Mouse (Mus musculus) heart, embryonic 15.5 days (tissue): ENCODE measurements at regions not wholly inside any gene's neighbourhood (a gene's known extent, or its start where the extent isn't known, plus 50 kb on each side); places are given as distances from the start of the nearest gene placed in this dataset.
"Not testable (repeated sequence)": the region's sequence is repeated elsewhere in the genome, so short reads cannot be mapped to it uniquely, and the experiment has no call there.

Experiments used
- ATAC-seq: fragments of 200-750 bp; cut with Nextera tagmentation; replicated peaks from 2 replicates; pipeline ENCODE4 v1.8.0; 2017; ENCODE audit warnings: low read depth, moderate TSS enrichment; ENCODE audit not compliant: insufficient number of reproducible peaks, insufficient read depth, low FRiP score
- H3K27ac ChIP-seq: fragments of 300-500 bp; sonication (generic); 2 replicates; pipeline ENCODE4 v1.5.1; 2015; ENCODE audit warnings: mild to moderate bottlenecking, inconsistent platforms
- H3K27me3 ChIP-seq: fragments of 300-500 bp; sonication (generic); 2 replicates; pipeline ENCODE4 v1.6.1; 2015; ENCODE audit warnings: inconsistent platforms
- H3K36me3 ChIP-seq: fragments of 300-500 bp; sonication (generic); 2 replicates; pipeline ENCODE4 v1.6.1; 2015; ENCODE audit warnings: mild to moderate bottlenecking, inconsistent platforms
- H3K4me1 ChIP-seq: fragments of 300-500 bp; sonication (generic); replicated peaks from 2 replicates; pipeline ENCODE4 v1.6.1; 2015; ENCODE audit warnings: inconsistent platforms
- H3K4me2 ChIP-seq: fragments of 300-500 bp; sonication (generic); 2 replicates; pipeline ENCODE4 v1.6.1; 2015; ENCODE audit warnings: inconsistent platforms, mild to moderate bottlenecking, moderate library complexity
- H3K4me3 ChIP-seq: fragments of 300-500 bp; sonication (generic); 2 replicates; pipeline ENCODE4 v1.5.1; 2015; ENCODE audit warnings: mild to moderate bottlenecking, inconsistent platforms
- H3K9ac ChIP-seq: fragments of 300-500 bp; sonication (generic); 2 replicates; pipeline ENCODE4 v1.6.1; 2015; ENCODE audit warnings: mild to moderate bottlenecking, inconsistent platforms
- H3K9me3 ChIP-seq: fragments of 300-500 bp; sonication (generic); replicated peaks from 2 replicates; pipeline ENCODE4 v1.6.1; 2016; ENCODE audit warnings: inconsistent platforms
- WGBS: fragments of 180-500 bp; shearing (Covaris S2); methylation state at CpG from one replicate; pipeline ENCODE4 v1.1.7; 2015; ENCODE audit warnings: mixed read lengths; 5-methylcytosine and 5-hydroxymethylcytosine counted together

DNA sequence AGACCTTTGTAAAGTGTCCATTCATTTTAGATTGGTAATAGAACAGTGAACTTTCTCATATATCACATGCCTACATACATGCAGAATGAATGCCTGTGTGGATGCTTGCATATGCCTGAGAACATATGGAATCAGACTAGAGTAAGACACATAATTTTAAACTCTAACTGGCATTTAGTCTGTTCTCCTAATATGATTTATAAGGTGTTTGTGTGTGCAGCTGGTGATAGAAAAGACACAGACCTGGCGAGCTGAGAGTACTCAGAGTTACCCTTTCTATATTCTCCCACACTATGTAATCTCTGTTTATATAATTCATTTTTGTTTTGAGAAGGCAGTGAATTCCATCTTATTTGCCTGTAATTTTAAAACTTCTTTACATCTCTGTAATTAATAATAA is 517.4 kb upstream of the Fam241a start:
- Histone ChIP-seq H3K9ac (no peak overlapping the region), H3K4me3 (no peak overlapping the region), H3K27me3 (no peaks in the 10 kb centered on the region), H3K27ac (no peak overlapping the region), H3K4me1 (no peaks in the 10 kb centered on the region), H3K36me3 (no peaks in the 10 kb centered on the region), H3K4me2 (no peak overlapping the region), H3K9me3 (no peaks in the 10 kb centered on the region)
- 68% methylated on average over 1 of the region's 1 CpGs for WGBS
- ATAC-seq = no peak

DNA sequence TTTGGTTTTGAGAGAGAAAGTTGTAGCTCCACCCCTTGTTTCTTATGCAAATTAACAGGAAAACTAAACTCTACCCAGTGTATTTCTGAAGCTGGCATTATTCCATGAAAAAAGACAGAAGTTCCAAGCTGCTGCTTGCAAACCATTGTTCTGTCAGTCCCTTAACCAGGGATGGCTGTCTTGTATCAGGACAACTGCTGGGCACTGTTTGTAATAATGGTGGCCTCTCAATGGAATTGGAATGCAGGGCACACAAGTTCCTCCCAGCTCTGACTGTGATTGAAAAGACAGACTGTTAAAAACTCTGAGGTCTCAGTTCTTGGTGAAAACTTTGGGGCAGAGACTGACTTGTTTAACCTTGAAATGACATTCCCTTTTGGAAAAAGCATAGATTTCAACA is 516.0 kb upstream of the Fam241a start:
- no peak for ATAC-seq
- Histone ChIP-seq H3K9ac (no peak overlapping the region), H3K4me3 (no peak overlapping the region), H3K36me3 (no peaks in the 10 kb centered on the region), H3K4me1 (no peaks in the 10 kb centered on the region), H3K9me3 (no peaks in the 10 kb centered on the region), H3K27ac (no peak overlapping the region), H3K4me2 (no peak overlapping the region), H3K27me3 (no peaks in the 10 kb centered on the region)

DNA sequence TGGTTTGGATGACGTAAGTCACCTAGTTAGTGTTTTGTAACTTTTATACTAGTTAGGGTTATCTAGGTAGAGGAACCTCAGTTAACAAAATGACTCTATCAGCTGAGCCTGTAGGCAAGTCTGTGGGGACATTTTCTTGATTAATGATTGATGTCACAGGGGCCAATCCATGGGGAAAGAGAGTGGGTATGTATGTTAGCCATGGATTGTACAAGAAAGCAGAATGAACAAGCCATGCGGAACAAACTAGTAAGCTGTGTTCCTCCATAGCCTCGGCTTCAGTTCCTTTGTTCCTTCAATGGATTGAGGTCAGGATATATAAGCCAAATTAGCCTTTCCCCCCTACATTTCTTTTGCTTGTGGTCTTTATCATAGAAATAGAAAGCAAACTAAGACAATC is 498.7 kb upstream of the Fam241a start:
- no peak for ATAC-seq
- H3K9me3 ChIP-seq = no peaks in the 10 kb centered on the region
- 76% methylated on average over 3 of the region's 3 CpGs for WGBS
- H3K27ac ChIP-seq = no peak overlapping the region
- H3K9ac ChIP-seq = no peak overlapping the region
- H3K4me1 ChIP-seq = no peaks in the 10 kb centered on the region
- H3K36me3 ChIP-seq = no peaks in the 10 kb centered on the region
- H3K27me3 ChIP-seq = no peaks in the 10 kb centered on the region
- H3K4me2 ChIP-seq = no peak overlapping the region
- H3K4me3 ChIP-seq = no peak overlapping the region

DNA sequence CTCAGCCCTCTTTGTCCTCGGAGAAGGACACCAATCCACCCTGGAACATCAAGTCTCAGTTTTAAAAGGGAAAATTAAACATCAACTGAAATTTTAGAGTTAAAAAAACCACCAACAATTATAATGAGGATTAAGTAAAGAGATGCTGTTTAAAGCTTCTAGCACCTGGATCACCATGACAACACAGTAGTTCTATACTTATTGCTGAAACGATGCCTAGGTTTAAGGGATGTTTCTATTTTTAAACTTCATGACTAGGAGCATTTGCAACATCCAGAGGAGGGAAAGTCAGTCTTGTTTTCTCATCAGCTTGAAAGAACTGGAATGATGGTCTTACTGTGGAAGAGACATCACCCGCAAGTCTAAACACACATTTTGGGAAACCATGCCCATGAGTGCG is 484.5 kb upstream of the Fam241a start:
- H3K4me2 ChIP-seq = no peak overlapping the region
- no peaks in the 10 kb centered on the region for H3K4me1 ChIP-seq
- WGBS = 79% methylated on average over 4 of the region's 4 CpGs
- H3K9ac ChIP-seq = no peak overlapping the region
- H3K36me3 ChIP-seq = no peaks in the 10 kb centered on the region
- H3K9me3 ChIP-seq = no peaks in the 10 kb centered on the region
- no peak for ATAC-seq
- H3K4me3 ChIP-seq = no peak overlapping the region
- H3K27me3 ChIP-seq = no peaks in the 10 kb centered on the region
- H3K27ac ChIP-seq = no peak overlapping the region

DNA sequence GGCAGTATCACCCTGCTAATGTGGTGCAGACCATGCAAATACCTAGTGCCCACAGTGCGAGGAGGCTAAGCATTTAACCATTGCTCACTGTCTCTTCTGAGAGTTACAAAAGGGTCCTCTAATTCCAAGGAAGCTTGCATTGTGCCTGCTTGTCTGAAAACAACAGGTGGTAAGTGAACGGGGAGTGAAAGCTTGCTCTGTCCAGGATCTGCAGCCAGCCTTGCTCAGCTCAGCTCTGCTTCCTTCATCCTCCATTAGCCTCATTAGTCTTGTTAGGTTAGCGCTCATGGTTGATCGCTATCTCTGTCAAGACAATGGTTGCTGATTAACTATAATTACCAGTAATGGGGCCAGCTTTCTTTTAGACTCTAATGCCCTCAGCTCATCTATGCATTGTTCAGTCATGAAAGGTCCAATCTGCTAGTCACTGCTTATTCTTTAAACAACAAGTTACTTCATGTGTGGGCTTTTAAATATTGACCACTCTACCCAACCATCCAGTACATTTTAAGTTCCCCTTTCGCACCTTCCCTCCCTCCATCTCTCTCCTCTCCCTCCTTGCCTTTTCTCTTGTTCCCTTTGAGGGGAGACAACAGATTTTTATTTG is 473.5 kb upstream of the Fam241a start:
- H3K9me3 ChIP-seq = no peaks in the 10 kb centered on the region
- no peak overlapping the region for H3K4me3 ChIP-seq
- H3K36me3 ChIP-seq = no peaks in the 10 kb centered on the region
- H3K27ac ChIP-seq = no peak overlapping the region
- H3K4me1 ChIP-seq = no peaks in the 10 kb centered on the region
- no peak for ATAC-seq
- H3K9ac ChIP-seq = no peak overlapping the region
- H3K27me3 ChIP-seq = no peaks in the 10 kb centered on the region
- no peak overlapping the region for H3K4me2 ChIP-seq
- WGBS = 61% methylated on average over 5 of the region's 5 CpGs

DNA sequence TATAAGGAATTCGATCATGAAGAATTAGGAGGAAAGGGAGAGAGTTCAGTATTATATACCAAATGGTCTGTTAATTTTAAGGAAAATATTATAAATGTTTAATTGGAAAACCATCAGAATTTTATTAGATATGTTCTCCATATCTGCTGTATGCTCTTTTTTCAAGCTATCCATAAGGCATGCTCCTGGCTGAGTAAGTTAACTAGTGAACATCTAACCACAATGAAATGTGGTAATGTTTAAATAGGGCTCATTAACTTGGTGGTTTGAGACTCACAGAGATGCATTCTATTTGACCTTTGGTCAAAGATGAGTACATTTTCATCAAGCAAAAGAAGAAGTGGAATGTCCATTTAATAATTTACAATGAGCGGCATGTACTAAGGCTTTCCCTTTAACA is 466.2 kb upstream of the Fam241a start:
- no peak overlapping the region for H3K9ac ChIP-seq
- no peaks in the 10 kb centered on the region for H3K4me1 ChIP-seq
- H3K4me3 ChIP-seq = no peak overlapping the region
- H3K36me3 ChIP-seq = no peaks in the 10 kb centered on the region
- no peak for ATAC-seq
- no peak overlapping the region for H3K27ac ChIP-seq
- no peaks in the 10 kb centered on the region for H3K27me3 ChIP-seq
- no peaks in the 10 kb centered on the region for H3K9me3 ChIP-seq
- H3K4me2 ChIP-seq = no peak overlapping the region
- WGBS = 87% methylated on average over 2 of the region's 2 CpGs

DNA sequence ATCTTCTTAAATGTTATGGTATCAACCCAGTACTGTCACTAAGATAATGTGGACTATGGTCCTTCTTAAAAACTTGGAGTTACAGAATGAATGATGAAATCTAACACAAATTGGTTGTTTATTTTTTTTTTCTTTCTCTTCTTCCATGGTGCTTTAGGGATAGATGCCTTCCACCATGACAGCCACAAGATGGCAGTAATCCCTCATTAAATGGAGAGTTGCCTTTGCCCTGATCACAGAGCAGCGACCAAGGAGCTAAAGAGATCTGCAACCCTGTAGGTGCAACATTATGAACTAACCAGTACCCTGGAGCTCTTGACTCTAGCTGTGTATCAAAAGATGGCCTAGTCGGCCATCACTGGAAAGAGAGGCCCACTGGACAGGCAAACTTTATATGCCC is 453.0 kb upstream of the Fam241a start:
- WGBS = 10% methylated on average over 2 of the region's 2 CpGs
- H3K9ac ChIP-seq, H3K4me2 ChIP-seq, H3K4me3 ChIP-seq, ATAC-seq, H3K36me3 ChIP-seq, H3K4me1 ChIP-seq, H3K9me3 ChIP-seq, H3K27ac ChIP-seq: not testable (repeated sequence)
- H3K27me3 ChIP-seq = peaks cover 30% of the 10 kb centered on the region

DNA sequence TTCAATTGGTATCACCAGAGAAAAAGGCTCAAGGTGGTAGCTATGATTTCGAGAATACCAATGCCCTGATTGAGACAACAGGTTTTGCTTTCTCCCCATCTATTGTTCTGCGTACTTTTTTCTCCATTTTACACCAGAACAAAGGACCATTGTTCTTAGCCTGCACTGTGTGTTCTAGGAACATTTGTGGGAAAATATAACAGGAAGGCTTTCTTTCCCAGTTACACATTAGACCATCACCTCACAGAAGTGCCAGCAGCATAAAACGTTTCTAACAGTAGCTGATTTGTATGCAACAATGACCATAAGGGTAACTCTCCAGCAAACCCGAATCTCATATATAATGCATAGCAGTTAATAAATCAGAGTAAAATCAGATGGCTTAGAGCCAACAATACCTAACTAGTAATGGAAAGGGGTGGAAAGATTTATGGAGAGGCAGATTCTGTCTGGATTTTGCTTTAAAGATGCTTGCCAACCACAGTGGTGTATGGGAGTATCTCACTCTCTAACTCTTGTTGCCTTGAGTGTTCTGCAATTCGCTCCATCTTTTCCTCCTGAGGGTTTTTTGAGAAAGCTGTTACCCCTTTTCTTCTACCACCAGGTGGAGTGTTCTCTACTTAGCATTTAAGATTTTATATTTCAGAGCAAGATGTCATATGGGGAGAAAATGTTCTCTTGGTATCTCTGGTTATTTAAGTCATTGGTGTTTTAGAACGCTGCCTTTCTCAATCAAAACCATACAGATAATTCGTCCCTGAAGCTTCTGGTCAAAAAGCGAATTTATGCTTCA is 451.9 kb upstream of the Fam241a start:
- peaks cover 25% of the 10 kb centered on the region for H3K27me3 ChIP-seq
- H3K9me3 ChIP-seq = no peaks in the 10 kb centered on the region
- H3K9ac ChIP-seq = no peak overlapping the region
- 58% methylated on average over 8 of the region's 8 CpGs for WGBS
- H3K4me3 ChIP-seq = no peak overlapping the region
- H3K4me1 ChIP-seq = no peaks in the 10 kb centered on the region
- no peak overlapping the region for H3K4me2 ChIP-seq
- ATAC-seq = no peak
- no peaks in the 10 kb centered on the region for H3K36me3 ChIP-seq
- no peak overlapping the region for H3K27ac ChIP-seq

DNA sequence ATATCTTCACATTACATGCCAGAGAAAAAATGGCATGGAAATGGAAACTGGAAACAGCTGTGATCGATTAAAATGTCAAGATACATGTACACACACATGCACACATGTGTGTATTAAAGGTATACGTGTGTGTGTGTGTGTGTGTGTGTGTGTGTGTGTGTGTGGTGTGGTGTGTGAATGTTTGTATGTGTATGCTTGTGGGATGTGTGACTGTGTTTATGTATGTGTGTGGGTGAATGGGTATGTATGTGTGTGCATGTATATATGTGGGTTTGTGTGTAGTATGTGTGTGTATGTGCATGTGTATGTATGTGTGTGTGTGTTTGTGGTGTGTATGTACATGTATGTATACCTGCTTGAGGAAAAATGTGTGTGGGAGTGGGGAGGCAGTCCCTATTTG is 441.4 kb upstream of the Fam241a start:
- no peaks in the 10 kb centered on the region for H3K4me1 ChIP-seq
- H3K27ac ChIP-seq = no peak overlapping the region
- WGBS = 45% methylated on average over 2 of the region's 2 CpGs
- no peak for ATAC-seq
- no peaks in the 10 kb centered on the region for H3K9me3 ChIP-seq
- no peak overlapping the region for H3K4me3 ChIP-seq
- H3K9ac ChIP-seq = no peak overlapping the region
- H3K4me2 ChIP-seq = no peak overlapping the region
- no peaks in the 10 kb centered on the region for H3K27me3 ChIP-seq
- no peaks in the 10 kb centered on the region for H3K36me3 ChIP-seq

DNA sequence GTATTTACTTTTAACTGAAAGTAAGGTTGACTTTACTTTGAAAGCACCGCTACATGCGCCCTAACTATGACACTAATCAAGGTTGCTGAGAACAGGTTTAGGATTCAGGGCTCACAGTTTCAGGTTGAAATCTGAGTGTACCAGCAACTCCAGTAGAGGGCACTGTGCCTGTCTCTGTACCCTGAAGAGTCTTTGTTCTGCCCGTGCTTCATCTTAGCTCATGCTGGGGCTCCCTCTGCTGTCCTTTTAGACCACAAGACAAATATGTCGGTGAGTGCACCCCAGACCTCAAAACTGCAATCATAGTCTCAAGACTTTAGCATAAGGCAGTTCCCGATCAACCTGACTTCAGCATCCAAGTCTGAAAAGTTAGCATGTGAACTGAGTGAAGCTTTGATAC is 440.9 kb upstream of the Fam241a start:
- 18% methylated on average over 5 of the region's 5 CpGs for WGBS
- H3K4me2 ChIP-seq = no peak overlapping the region
- no peak overlapping the region for H3K27ac ChIP-seq
- no peak overlapping the region for H3K4me3 ChIP-seq
- no peaks in the 10 kb centered on the region for H3K9me3 ChIP-seq
- no peaks in the 10 kb centered on the region for H3K36me3 ChIP-seq
- H3K9ac ChIP-seq = no peak overlapping the region
- no peaks in the 10 kb centered on the region for H3K4me1 ChIP-seq
- no peak for ATAC-seq
- no peaks in the 10 kb centered on the region for H3K27me3 ChIP-seq

DNA sequence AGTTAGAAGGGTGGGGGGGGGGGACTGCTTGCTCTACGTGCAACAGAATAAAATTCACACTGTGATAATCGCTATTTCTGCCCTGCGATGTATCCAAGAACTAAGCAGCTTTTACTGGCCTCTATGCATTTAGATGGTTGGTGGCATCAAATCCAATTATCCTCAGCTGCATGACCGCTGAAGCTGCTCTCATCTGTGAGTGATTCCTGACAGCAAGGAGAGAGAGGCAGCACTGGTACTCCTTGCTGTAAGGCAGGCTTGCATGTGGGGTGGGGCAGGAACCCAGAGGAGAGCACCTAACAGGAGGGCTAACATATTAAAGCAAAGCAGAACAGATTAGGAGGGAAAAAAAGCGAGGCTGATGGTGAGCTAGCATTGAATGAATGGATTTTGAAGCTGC is 431.6 kb upstream of the Fam241a start:
- Histone ChIP-seq H3K4me3 (no peak overlapping the region), H3K36me3 (no peaks in the 10 kb centered on the region), H3K9ac (no peak overlapping the region), H3K27ac (no peak overlapping the region), H3K9me3 (no peaks in the 10 kb centered on the region), H3K27me3 (no peaks in the 10 kb centered on the region), H3K4me1 (no peaks in the 10 kb centered on the region), H3K4me2 (no peak overlapping the region)
- no peak for ATAC-seq
- WGBS = 65% methylated on average over 5 of the region's 5 CpGs

DNA sequence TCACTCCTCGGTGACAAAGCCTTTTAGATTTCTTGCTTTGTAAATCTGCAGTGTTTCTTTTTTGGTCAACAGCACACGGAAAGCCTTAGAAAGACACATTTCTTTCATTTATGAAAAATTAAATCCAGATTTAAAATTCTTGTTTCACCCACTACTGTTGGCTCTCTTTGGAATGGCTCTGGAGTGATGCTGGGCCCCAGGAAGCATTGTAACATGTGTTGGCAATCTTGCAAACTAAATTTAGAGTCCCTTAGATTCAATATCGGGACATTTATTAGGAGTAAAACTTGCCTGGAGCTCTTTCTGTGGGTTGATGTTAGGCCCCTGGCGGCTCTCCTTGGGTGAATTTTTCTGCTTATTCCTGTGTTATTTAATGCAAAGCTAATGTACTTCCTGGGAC is 405.2 kb upstream of the Fam241a start:
- Histone ChIP-seq H3K9me3 (no peaks in the 10 kb centered on the region), H3K4me3 (no peak overlapping the region), H3K9ac (no peak overlapping the region), H3K27ac (no peak overlapping the region), H3K4me1 (0 out of 2 replicates have a peak, but pooled peaks cover 2% of the 10 kb centered on the region), H3K27me3 (no peaks in the 10 kb centered on the region), H3K4me2 (no peak overlapping the region), H3K36me3 (no peaks in the 10 kb centered on the region)
- no peak for ATAC-seq
- 79% methylated on average over 4 of the region's 4 CpGs for WGBS
